Mouse (Mus musculus): ENCODE measurements around the gene Mgst3. TPM values are rescaled to one million over a fixed set of nuclear protein-coding genes. Genes with fewer than 3 reads are reported as not detected.
"Not testable (repeated sequence)": the region's sequence is repeated elsewhere in the genome, so short reads cannot be mapped to it uniquely, and the experiment has no call there.

The Mgst3 gene
- total and polyA plus RNA-seq, 2 experiments from 2014 or later, result 316 to 364 TPM

DNA sequence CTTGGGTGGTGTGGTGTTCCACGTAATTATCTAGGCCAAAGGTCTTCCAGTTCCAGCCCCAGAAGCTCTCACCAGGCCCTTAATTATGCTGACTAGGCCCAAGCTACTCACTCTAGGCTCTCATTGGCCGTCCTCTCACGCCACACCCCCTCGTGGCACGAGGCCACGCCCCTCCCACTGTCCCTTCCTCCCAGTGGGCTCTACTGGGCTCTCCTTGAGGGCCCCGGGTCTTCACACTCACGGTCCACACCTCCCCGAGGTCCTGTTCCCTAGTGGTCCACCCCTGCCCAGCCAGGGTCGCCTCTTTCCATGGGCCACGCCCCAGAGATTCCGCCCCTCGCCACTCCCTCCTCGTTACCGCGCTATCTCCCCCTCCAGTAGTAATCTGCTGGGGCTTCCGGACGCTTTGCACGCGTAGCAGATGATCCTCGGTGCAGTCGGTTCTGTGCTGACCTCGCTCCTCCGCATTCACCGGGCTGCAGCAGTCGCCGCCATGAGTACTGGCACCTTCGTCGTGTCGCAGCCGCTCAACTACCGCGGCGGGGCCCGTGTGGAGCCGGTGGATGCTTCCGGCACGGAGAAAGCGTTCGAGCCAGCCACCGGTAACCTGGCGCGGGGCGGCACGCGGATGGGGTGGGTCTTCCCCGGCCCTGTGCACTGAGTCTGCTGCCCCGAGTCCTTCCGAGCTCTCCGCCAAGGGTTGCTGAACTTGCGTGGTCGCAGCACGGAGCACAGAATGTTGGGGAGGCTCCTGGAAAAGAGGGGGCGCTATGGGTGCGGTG lies 43.6 kb downstream of the Mgst3 start, which contains the start of gene Aldh9a1:
Gene Aldh9a1 (plus strand): TSS at position 177 of the 782 bp plus-strand sequence.
- H3K4me2 ChIP-seq (ENCODE audit: low read depth, low read length), result peak within 1 kb of the TSS; percentile 83
- no peaks in the 10 kb centered on the region for H3K27me3 ChIP-seq (ENCODE audit: insufficient read depth, low read length)
- WGBS, result under 1% methylated on average over 55 of the region's 55 CpGs
- DNase-seq (ENCODE audit: low spot score), result peak; percentile 87
- H3K9me3 ChIP-seq (ENCODE audit: low read length), result no peaks in the 10 kb centered on the region
- peak within 1 kb of the TSS; percentile 80 for H3K4me3 ChIP-seq (ENCODE audit: low read length)
- TF ChIP-seq CTCF (IDR thresholded peaks at IDR 0.05; ENCODE audit: low read depth), result peak; percentile 19; the same call in 1 of the 2 replicates
- H3K9ac ChIP-seq (replicated peaks; ENCODE audit: low read length), result peak within 1 kb of the TSS; percentile 83
- peaks cover under 1% of the 10 kb centered on the region; the same call in 1 of the 2 replicates for H3K36me3 ChIP-seq (ENCODE audit: insufficient read depth, low read length)
- ATAC-seq, result peak; percentile 99
- no peaks in the 10 kb centered on the region for H3K4me1 ChIP-seq (ENCODE audit: insufficient read depth, low read length)
- peak within 1 kb of the TSS; percentile 89 for H3K27ac ChIP-seq

- not testable (repeated sequence) for H3K4me3 ChIP-seq (ENCODE audit: low read length); ATAC-seq; DNase-seq (ENCODE audit: low spot score); H3K4me2 ChIP-seq (ENCODE audit: low read depth, low read length); H3K36me3 ChIP-seq (ENCODE audit: insufficient read depth, low read length); H3K27me3 ChIP-seq (ENCODE audit: insufficient read depth, low read length); H3K4me1 ChIP-seq (ENCODE audit: insufficient read depth, low read length); H3K9me3 ChIP-seq (ENCODE audit: low read length); H3K9ac ChIP-seq (replicated peaks; ENCODE audit: low read length)
- 58% methylated on average over 3 of the region's 3 CpGs for WGBS
- 0 out of 2 replicates have a peak, but pooled peaks have one; percentile 9 for TF ChIP-seq CTCF (IDR thresholded peaks at IDR 0.05; ENCODE audit: low read depth)
- H3K27ac ChIP-seq, result peak overlapping the region; percentile 89; the same call in 1 of the 2 replicates
These were observed 44.4 kb downstream of the Mgst3 start for GRCm38 (mm10) chr1:167349206-167349605.

DNA sequence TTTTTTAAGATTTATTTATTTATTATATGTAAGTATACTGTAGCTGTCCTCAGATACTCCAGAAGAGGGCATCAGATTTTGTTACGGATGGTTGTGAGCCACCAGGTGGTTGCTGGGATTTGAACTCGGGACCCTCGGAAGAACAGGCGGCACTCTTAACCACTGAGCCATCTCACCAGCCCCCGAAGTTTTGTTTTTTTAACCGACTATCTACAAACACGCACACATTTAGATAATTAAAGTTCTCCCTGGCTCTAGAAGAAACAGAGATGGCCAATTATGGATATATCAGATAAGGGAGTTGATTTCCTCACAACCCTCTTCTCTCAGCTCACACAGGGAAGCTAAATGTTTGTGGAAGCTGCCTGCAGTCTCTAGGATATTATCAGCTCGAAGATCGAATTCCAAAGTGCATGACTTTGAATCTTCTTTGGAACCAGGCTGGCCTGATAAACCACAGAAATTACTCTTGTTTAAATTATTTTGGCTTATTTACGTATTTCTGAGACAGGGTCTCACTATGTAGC lies 47.6 kb downstream of the Mgst3 start:
- H3K4me1 ChIP-seq (ENCODE audit: insufficient read depth, low read length); H3K27me3 ChIP-seq (ENCODE audit: insufficient read depth, low read length); H3K4me3 ChIP-seq (ENCODE audit: low read length); DNase-seq (ENCODE audit: low spot score); H3K27ac ChIP-seq; H3K9ac ChIP-seq (replicated peaks; ENCODE audit: low read length); H3K4me2 ChIP-seq (ENCODE audit: low read depth, low read length); ATAC-seq; H3K36me3 ChIP-seq (ENCODE audit: insufficient read depth, low read length); H3K9me3 ChIP-seq (ENCODE audit: low read length): not testable (repeated sequence)
- WGBS, result 93% methylated on average over 10 of the region's 10 CpGs

DNA sequence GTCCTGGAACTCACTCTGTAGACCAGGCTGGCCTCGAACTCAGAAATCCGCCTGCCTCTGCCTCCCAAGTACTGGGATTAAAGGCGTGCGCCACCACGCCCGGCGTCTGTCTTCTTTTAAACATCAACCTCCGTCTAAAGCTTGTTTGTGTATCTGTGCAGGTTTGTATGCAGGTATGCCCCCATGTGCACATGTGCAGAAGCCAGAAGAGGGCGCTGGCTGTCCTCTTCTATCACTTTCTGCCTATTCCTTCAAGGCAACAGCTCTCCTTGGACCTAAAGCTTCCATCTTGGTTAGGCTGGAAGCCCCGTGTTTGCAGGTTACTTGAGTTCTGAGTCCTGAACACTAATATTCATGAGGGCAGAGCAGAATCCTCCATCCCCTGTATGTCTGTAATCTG lies 50.8 kb downstream of the Mgst3 start:
- H3K27me3 ChIP-seq (ENCODE audit: insufficient read depth, low read length), result no peaks in the 10 kb centered on the region
- H3K4me3 ChIP-seq (ENCODE audit: low read length), result no peak overlapping the region
- H3K4me1 ChIP-seq (ENCODE audit: insufficient read depth, low read length), result no peaks in the 10 kb centered on the region
- no peak for ATAC-seq
- H3K9me3 ChIP-seq (ENCODE audit: low read length), result no peaks in the 10 kb centered on the region
- H3K9ac ChIP-seq (replicated peaks; ENCODE audit: low read length), result no peak overlapping the region
- H3K36me3 ChIP-seq (ENCODE audit: insufficient read depth, low read length), result no peaks in the 10 kb centered on the region
- no peak for TF ChIP-seq CTCF (IDR thresholded peaks at IDR 0.05; ENCODE audit: low read depth)
- H3K4me2 ChIP-seq (ENCODE audit: low read depth, low read length), result no peak overlapping the region
- H3K27ac ChIP-seq, result no peak overlapping the region
- WGBS, result 89% methylated on average over 10 of the region's 10 CpGs
- DNase-seq (ENCODE audit: low spot score), result no peak

- no peak for TF ChIP-seq CTCF (IDR thresholded peaks at IDR 0.05; ENCODE audit: low read depth)
- DNase-seq (ENCODE audit: low spot score) (no peak), ATAC-seq (peak; percentile 17; the same call in 1 of the 2 replicates)
- Histone ChIP-seq H3K4me3 (ENCODE audit: low read length) (no peak overlapping the region), H3K9me3 (ENCODE audit: low read length) (no peaks in the 10 kb centered on the region), H3K36me3 (ENCODE audit: insufficient read depth, low read length) (no peaks in the 10 kb centered on the region), H3K27me3 (ENCODE audit: insufficient read depth, low read length) (no peaks in the 10 kb centered on the region), H3K9ac (replicated peaks; ENCODE audit: low read length) (no peak overlapping the region), H3K27ac (no peak overlapping the region), H3K4me2 (ENCODE audit: low read depth, low read length) (peak overlapping the region; percentile 74), H3K4me1 (ENCODE audit: insufficient read depth, low read length) (no peaks in the 10 kb centered on the region)
- 88% methylated on average over 3 of the region's 3 CpGs for WGBS
These were observed 52.6 kb downstream of the Mgst3 start for GRCm38 (mm10) chr1:167340910-167341528.

DNA sequence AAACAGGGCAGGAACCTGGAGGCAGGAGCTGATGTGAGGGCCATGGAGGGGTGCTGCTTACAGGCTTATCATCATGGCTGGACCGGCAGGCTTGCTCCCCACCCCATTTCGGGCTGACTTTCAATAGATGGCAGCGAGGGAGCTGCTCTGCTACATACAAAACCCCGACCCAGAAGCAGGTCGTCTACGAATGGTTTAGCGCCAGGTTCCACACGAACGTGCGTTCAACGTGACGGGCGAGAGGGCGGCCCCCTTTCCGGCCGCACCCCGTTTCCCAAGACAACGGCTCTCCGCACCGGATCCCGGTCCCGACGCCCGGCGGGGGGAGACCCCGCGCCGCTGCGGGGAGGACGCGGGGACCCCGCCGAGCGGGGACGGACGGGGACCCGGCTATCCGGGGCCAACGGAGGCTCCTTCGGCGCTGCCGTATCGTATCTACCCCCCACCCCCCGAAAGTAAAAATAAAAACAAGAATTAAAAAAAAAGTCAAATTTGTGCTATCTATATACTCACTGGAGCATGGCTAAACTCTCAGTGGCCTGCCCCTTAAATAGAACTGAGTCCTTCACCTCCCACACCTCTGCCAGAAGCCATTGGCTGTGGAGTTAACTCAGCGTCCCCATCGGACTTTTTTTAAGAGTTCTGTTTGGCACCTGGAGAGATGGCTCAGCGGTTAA lies 53.4 kb downstream of the Mgst3 start:
- TF ChIP-seq CTCF (IDR thresholded peaks at IDR 0.05; ENCODE audit: low read depth), result no peak
- H3K4me2 ChIP-seq (ENCODE audit: low read depth, low read length), result peak overlapping the region; percentile 74
- ATAC-seq (peak; percentile 53), DNase-seq (ENCODE audit: low spot score) (no peak)
- no peaks in the 10 kb centered on the region for H3K4me1 ChIP-seq (ENCODE audit: insufficient read depth, low read length)
- H3K4me3 ChIP-seq (ENCODE audit: low read length), result peak overlapping the region; percentile 39
- no peak overlapping the region for H3K27ac ChIP-seq
- H3K9ac ChIP-seq (replicated peaks; ENCODE audit: low read length), result no peak overlapping the region; the same call in 1 of the 2 replicates
- no peaks in the 10 kb centered on the region for H3K9me3 ChIP-seq (ENCODE audit: low read length)
- H3K27me3 ChIP-seq (ENCODE audit: insufficient read depth, low read length), result no peaks in the 10 kb centered on the region
- WGBS, result 2% methylated on average over 47 of the region's 47 CpGs
- no peaks in the 10 kb centered on the region for H3K36me3 ChIP-seq (ENCODE audit: insufficient read depth, low read length)

All from hindbrain, postnatal 0 days (tissue).